Mouse (Mus musculus) skeletal muscle tissue, postnatal 0 days (tissue): ENCODE data around the gene Lect2. TPM values are rescaled to one million over a fixed set of nuclear protein-coding genes. Genes with fewer than 3 reads are reported as not detected.

Source experiments
- polyA plus RNA-seq: library from polyadenylated mRNA; unstranded; fragments of >200 nt; fragmentation: Nextera tagmentation; extraction: Ambion mirVana; gene quantifications from 2 replicates; pipeline ENCODE4 v1.2.1, GENCODE M21; 2015

The Lect2 gene
- not detected in 2 replicates for polyA plus RNA-seq

GRCm38 (mm10) chr13:56548401-56548800 lies at the start of gene Lect2:
Gene Lect2, minus strand, starts transcription at chr13:56548502.

GRCm38 (mm10) chr13:56522081-56522820 lies 26.1 kb downstream of the Lect2 start, which contains the start of gene Fbxl21:
Gene Fbxl21, plus strand, starts transcription at chr13:56522472.

Other genes with a start within 250 kb of the Lect2 start
- not detected in 2 replicates for gene Gm3045, start 121.9 kb downstream of the Lect2 start, polyA plus RNA-seq
- gene Slc25a48, start 110.1 kb downstream of the Lect2 start, polyA plus RNA-seq: 0.07 TPM in 1 of 2 replicates, not detected in the other
- not detected in 2 replicates for gene Il9, start 66.3 kb downstream of the Lect2 start, polyA plus RNA-seq
- 0.39 and 0.62 TPM in 2 replicates for gene Fbxl21, start 26.0 kb downstream of the Lect2 start, polyA plus RNA-seq
- 28.7 and 40.7 TPM in 2 replicates for gene Tgfbi, start 61.0 kb upstream of the Lect2 start, polyA plus RNA-seq
- 10.8 and 11.0 TPM in 2 replicates for gene Smad5, start 154.5 kb upstream of the Lect2 start, polyA plus RNA-seq
- 0.10 TPM in 1 of 2 replicates, not detected in the other for gene Gm45623, start 205.3 kb upstream of the Lect2 start, polyA plus RNA-seq